Mouse (Mus musculus): ENCODE data around the gene Polr2b. TPM values are rescaled to one million over a fixed set of nuclear protein-coding genes. Genes with fewer than 3 reads are reported as not detected.

The Polr2b gene
- polyA plus RNA-seq, 1 experiment, result 24.3 TPM

- H3K79me3 ChIP-seq (ENCODE audit: low read depth), result peaks cover 10% of the 10 kb centered on the region
- no peaks in the 10 kb centered on the region for H3K27me3 ChIP-seq (ENCODE audit: control insufficient read depth, insufficient read depth, insufficient read length)
- no peak overlapping the region for H3ac ChIP-seq (ENCODE audit: control insufficient read depth, insufficient read length, low read depth)
- H3K36me3 ChIP-seq (ENCODE audit: control insufficient read depth, insufficient read depth), result no peaks in the 10 kb centered on the region
- TF ChIP-seq FOSL1 (IDR thresholded peaks at IDR 0.05; ENCODE audit: insufficient read depth, low read length, poor library complexity, severe bottlenecking) (peak; percentile 13), CTCF (IDR thresholded peaks at IDR 0.05; ENCODE audit: control insufficient read depth, insufficient read depth, insufficient read length) (no peak)
- peaks cover 67% of the 10 kb centered on the region for H3K79me2 ChIP-seq (ENCODE audit: control insufficient read depth, insufficient read depth)
- H3K4me3 ChIP-seq (ENCODE audit: insufficient read depth, poor library complexity, severe bottlenecking), result no peak overlapping the region
Measured at GRCm38 (mm10) chr5:77361006-77361405, 51.1 kb downstream of the Polr2b start.

GRCm38 (mm10) chr5:77362120-77362519, 52.2 kb downstream of the Polr2b start:
- Histone ChIP-seq H3K4me3 (ENCODE audit: insufficient read depth, poor library complexity, severe bottlenecking) (no peak overlapping the region), H3K27me3 (ENCODE audit: control insufficient read depth, insufficient read depth, insufficient read length) (no peaks in the 10 kb centered on the region), H3K79me2 (ENCODE audit: control insufficient read depth, insufficient read depth) (peaks cover 69% of the 10 kb centered on the region), H3K79me3 (ENCODE audit: low read depth) (peaks cover 11% of the 10 kb centered on the region), H3K36me3 (ENCODE audit: control insufficient read depth, insufficient read depth) (no peaks in the 10 kb centered on the region), H3ac (ENCODE audit: control insufficient read depth, insufficient read length, low read depth) (no peak overlapping the region)
- TF ChIP-seq CTCF (IDR thresholded peaks at IDR 0.05; ENCODE audit: control insufficient read depth, insufficient read depth, insufficient read length), result no peak
- TF ChIP-seq USF1 (IDR thresholded peaks at IDR 0.05; ENCODE audit: low read depth), result no peak
- no peak for TF ChIP-seq MYOD1 (IDR thresholded peaks at IDR 0.05; ENCODE audit: control insufficient read depth, insufficient read length, low read depth)
- no peak for TF ChIP-seq MAX (IDR thresholded peaks at IDR 0.05)
- no peak for TF ChIP-seq CEBPB (IDR thresholded peaks at IDR 0.05; ENCODE audit: low read depth)
- TF ChIP-seq FOSL1 (IDR thresholded peaks at IDR 0.05; ENCODE audit: insufficient read depth, low read length, poor library complexity, severe bottlenecking), result no peak

GRCm38 (mm10) chr5:77363650-77364049, 53.7 kb downstream of the Polr2b start:
- peaks cover 13% of the 10 kb centered on the region for H3K79me3 ChIP-seq (ENCODE audit: low read depth)
- H3K36me3 ChIP-seq (ENCODE audit: control insufficient read depth, insufficient read depth), result no peaks in the 10 kb centered on the region
- no peaks in the 10 kb centered on the region for H3K27me3 ChIP-seq (ENCODE audit: control insufficient read depth, insufficient read depth, insufficient read length)
- H3K4me3 ChIP-seq (ENCODE audit: insufficient read depth, poor library complexity, severe bottlenecking), result no peak overlapping the region
- TF ChIP-seq CTCF (IDR thresholded peaks at IDR 0.05; ENCODE audit: control insufficient read depth, insufficient read depth, insufficient read length) (no peak), CEBPB (IDR thresholded peaks at IDR 0.05; ENCODE audit: low read depth) (no peak), MYOD1 (IDR thresholded peaks at IDR 0.05; ENCODE audit: control insufficient read depth, insufficient read length, low read depth) (no peak), FOSL1 (IDR thresholded peaks at IDR 0.05; ENCODE audit: insufficient read depth, low read length, poor library complexity, severe bottlenecking) (no peak), MAX (IDR thresholded peaks at IDR 0.05) (no peak), MYOG (IDR thresholded peaks at IDR 0.05; ENCODE audit: control insufficient read depth, extremely low read depth, insufficient read length) (no peak), USF1 (IDR thresholded peaks at IDR 0.05; ENCODE audit: low read depth) (no peak)
- no peak overlapping the region for H3ac ChIP-seq (ENCODE audit: control insufficient read depth, insufficient read length, low read depth)
- H3K79me2 ChIP-seq (ENCODE audit: control insufficient read depth, insufficient read depth), result peaks cover 63% of the 10 kb centered on the region

- no peaks in the 10 kb centered on the region for H3K36me3 ChIP-seq (ENCODE audit: control insufficient read depth, insufficient read depth)
- TF ChIP-seq CTCF (IDR thresholded peaks at IDR 0.05; ENCODE audit: control insufficient read depth, insufficient read depth, insufficient read length), result no peak
- no peak for TF ChIP-seq CEBPB (IDR thresholded peaks at IDR 0.05; ENCODE audit: low read depth)
- no peak for TF ChIP-seq MAX (IDR thresholded peaks at IDR 0.05)
- no peaks in the 10 kb centered on the region for H3K27me3 ChIP-seq (ENCODE audit: control insufficient read depth, insufficient read depth, insufficient read length)
- H3K79me2 ChIP-seq (ENCODE audit: control insufficient read depth, insufficient read depth), result peaks cover 58% of the 10 kb centered on the region
- no peak overlapping the region for H3K4me3 ChIP-seq (ENCODE audit: insufficient read depth, poor library complexity, severe bottlenecking)
- H3K79me3 ChIP-seq (ENCODE audit: low read depth), result peaks cover 9% of the 10 kb centered on the region
- H3ac ChIP-seq (ENCODE audit: control insufficient read depth, insufficient read length, low read depth), result no peak overlapping the region
Measured at GRCm38 (mm10) chr5:77364443-77365038, 54.6 kb downstream of the Polr2b start.

- Histone ChIP-seq H3ac (ENCODE audit: control insufficient read depth, insufficient read length, low read depth) (no peak overlapping the region), H3K79me3 (ENCODE audit: low read depth) (peaks cover 15% of the 10 kb centered on the region), H3K36me3 (ENCODE audit: control insufficient read depth, insufficient read depth) (peaks cover 4% of the 10 kb centered on the region), H3K4me3 (ENCODE audit: insufficient read depth, poor library complexity, severe bottlenecking) (no peak overlapping the region), H3K27me3 (ENCODE audit: control insufficient read depth, insufficient read depth, insufficient read length) (no peaks in the 10 kb centered on the region), H3K79me2 (ENCODE audit: control insufficient read depth, insufficient read depth) (peaks cover 65% of the 10 kb centered on the region)
- TF ChIP-seq MYOG (IDR thresholded peaks at IDR 0.05; ENCODE audit: control insufficient read depth, extremely low read depth, insufficient read length) (no peak), MAX (IDR thresholded peaks at IDR 0.05) (no peak), FOSL1 (IDR thresholded peaks at IDR 0.05; ENCODE audit: insufficient read depth, low read length, poor library complexity, severe bottlenecking) (no peak), MYOD1 (IDR thresholded peaks at IDR 0.05; ENCODE audit: control insufficient read depth, insufficient read length, low read depth) (no peak), CTCF (IDR thresholded peaks at IDR 0.05; ENCODE audit: control insufficient read depth, insufficient read depth, insufficient read length) (no peak), USF1 (IDR thresholded peaks at IDR 0.05; ENCODE audit: low read depth) (no peak), CEBPB (IDR thresholded peaks at IDR 0.05; ENCODE audit: low read depth) (no peak)
Measured at GRCm38 (mm10) chr5:77366313-77366712, 56.4 kb downstream of the Polr2b start.

- Histone ChIP-seq H3K36me3 (ENCODE audit: control insufficient read depth, insufficient read depth) (peaks cover 4% of the 10 kb centered on the region), H3K79me3 (ENCODE audit: low read depth) (peaks cover 18% of the 10 kb centered on the region), H3ac (ENCODE audit: control insufficient read depth, insufficient read length, low read depth) (no peak overlapping the region), H3K4me3 (ENCODE audit: insufficient read depth, poor library complexity, severe bottlenecking) (no peak overlapping the region), H3K27me3 (ENCODE audit: control insufficient read depth, insufficient read depth, insufficient read length) (no peaks in the 10 kb centered on the region), H3K79me2 (ENCODE audit: control insufficient read depth, insufficient read depth) (peaks cover 70% of the 10 kb centered on the region)
- TF ChIP-seq CEBPB (IDR thresholded peaks at IDR 0.05; ENCODE audit: low read depth) (no peak), MAX (IDR thresholded peaks at IDR 0.05) (no peak), CTCF (IDR thresholded peaks at IDR 0.05; ENCODE audit: control insufficient read depth, insufficient read depth, insufficient read length) (no peak), FOSL1 (IDR thresholded peaks at IDR 0.05; ENCODE audit: insufficient read depth, low read length, poor library complexity, severe bottlenecking) (no peak), MYOD1 (IDR thresholded peaks at IDR 0.05; ENCODE audit: control insufficient read depth, insufficient read length, low read depth) (no peak), USF1 (IDR thresholded peaks at IDR 0.05; ENCODE audit: low read depth) (no peak), MYOG (IDR thresholded peaks at IDR 0.05; ENCODE audit: control insufficient read depth, extremely low read depth, insufficient read length) (no peak)
Measured at GRCm38 (mm10) chr5:77367145-77367544, 57.2 kb downstream of the Polr2b start.
